Mouse (Mus musculus): ENCODE measurements at regions not wholly inside any gene's neighbourhood (a gene's known extent, or its start where the extent isn't known, plus 50 kb on each side); places are given as distances from the start of the nearest gene placed in this dataset.

DNA sequence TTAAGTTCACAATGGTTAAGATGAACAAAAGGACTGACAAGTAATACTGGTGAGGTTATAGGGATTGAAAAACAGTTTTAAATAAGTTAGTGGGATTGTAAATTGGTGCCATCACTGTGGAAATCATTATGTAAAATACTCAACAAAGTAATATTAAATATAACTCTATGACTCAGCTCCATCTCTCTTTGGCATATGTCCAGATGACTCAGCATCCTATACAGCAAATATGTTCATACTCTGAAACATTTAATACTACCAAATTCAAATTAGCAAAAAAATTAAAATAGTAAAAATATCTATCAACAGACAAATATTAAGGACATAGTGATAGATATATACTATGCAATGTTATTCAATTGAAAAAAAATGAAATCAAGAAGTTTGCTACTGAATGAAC lies 1607.5 kb downstream of the Efna5 start:
- TF ChIP-seq CTCF (IDR thresholded peaks at IDR 0.05; ENCODE audit: low read depth) = no peak
- TF ChIP-seq EP300 (IDR thresholded peaks at IDR 0.05; ENCODE audit: low read depth) = no peak
